ENCODE assay signal across 7 mouse cellular contexts in the genomic region with DNA sequence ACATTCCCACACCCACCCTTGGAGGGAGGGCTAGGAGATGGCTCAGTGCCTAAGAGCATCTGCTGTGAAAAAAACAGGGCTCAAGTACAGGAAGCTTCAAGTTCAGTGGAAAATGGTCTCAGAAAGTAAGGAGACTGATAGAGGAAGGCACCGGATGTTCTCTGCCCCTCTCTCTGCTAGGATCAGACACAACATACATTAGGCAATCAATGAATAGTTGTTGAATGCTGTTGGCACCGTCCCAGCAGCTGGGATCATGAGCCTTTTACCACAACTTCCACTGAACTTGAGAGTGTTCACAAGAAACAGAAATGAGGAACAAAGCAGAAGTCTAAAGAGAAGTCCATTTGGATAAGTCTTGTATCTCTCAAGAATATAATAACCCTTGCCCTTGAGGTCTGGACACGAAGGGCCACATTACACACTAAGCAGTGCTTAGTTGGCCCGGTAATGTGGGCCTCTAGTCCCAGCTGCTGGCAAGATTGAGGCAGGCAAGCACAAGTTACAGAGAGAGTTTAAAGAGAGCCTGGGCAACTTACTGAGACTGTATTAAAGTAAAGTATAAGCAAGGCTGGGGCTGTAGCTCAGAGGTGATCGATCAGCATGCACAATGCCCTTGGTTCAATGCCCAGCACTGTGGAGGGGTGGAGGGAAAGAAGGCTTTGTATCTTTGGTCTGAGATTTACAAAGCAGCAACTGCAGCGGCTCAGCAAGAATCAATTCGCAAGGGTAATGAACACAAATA. TPM values are rescaled to one million over a fixed set of nuclear protein-coding genes. Genes with fewer than 3 reads are reported as not detected.
DNase-seq lines count a peak whose midpoint lies in the region; ATAC-seq and TF ChIP-seq lines count a peak whose summit lies in the region.

No protein-coding gene starts in this region.

- ATAC-seq in liver, embryonic 12.5 days, result no peak
- ATAC-seq in forebrain, embryonic 13.5 days, result no peak
- no peak for ATAC-seq in intestine, embryonic 16.5 days
- no peak for ATAC-seq in midbrain, postnatal 0 days (ENCODE audit: low FRiP score)

- TF ChIP-seq CTCF in midbrain, postnatal 0 days (IDR thresholded peaks at IDR 0.05), result 0 out of 2 replicates have a peak, but pooled peaks have one; percentile 16

- WGBS in liver, embryonic 12.5 days (ENCODE audit: insufficient replicate concordance), result 69% methylated on average over 7 of the region's 7 CpGs
- 29% methylated on average over 7 of the region's 7 CpGs for WGBS in forebrain, embryonic 13.5 days
- WGBS in intestine, embryonic 16.5 days, result 73% methylated on average over 7 of the region's 7 CpGs
- WGBS in midbrain, postnatal 0 days, result 49% methylated on average over 7 of the region's 7 CpGs

- intact Hi-C loops in left cerebral cortex, postnatal 14 days (cut with DNase I), result loop anchor here (5.0 kb wide), 1 partner anchor 167 kb away; no protein-coding TSS in a partner anchor

- no peak overlapping the region for H3K27ac ChIP-seq in liver, embryonic 12.5 days
- peak overlapping the region; percentile 62; the same call in 1 of the 2 replicates for H3K27ac ChIP-seq in forebrain, embryonic 13.5 days
- 0 out of 2 replicates have a peak overlapping the region, but pooled peaks have one; percentile 31 for H3K27ac ChIP-seq in intestine, embryonic 16.5 days (ENCODE audit: low read length)
- H3K27ac ChIP-seq in midbrain, postnatal 0 days (ENCODE audit: low read depth, low read length), result no peak overlapping the region

- no peak overlapping the region for H3K9ac ChIP-seq in liver, embryonic 12.5 days
- H3K9ac ChIP-seq in forebrain, embryonic 13.5 days, result no peak overlapping the region
- H3K9ac ChIP-seq in intestine, embryonic 16.5 days (ENCODE audit: low read depth, low read length), result no peak overlapping the region; the same call in 1 of the 2 replicates
- no peak overlapping the region for H3K9ac ChIP-seq in midbrain, postnatal 0 days (replicated peaks; ENCODE audit: low read length, poor library complexity, severe bottlenecking)

- H3K4me2 ChIP-seq in liver, embryonic 12.5 days, result no peak overlapping the region
- H3K4me2 ChIP-seq in forebrain, embryonic 13.5 days, result 0 out of 2 replicates have a peak overlapping the region, but pooled peaks have one; percentile 13
- H3K4me2 ChIP-seq in intestine, embryonic 16.5 days (ENCODE audit: low read depth, low read length), result no peak overlapping the region
- H3K4me2 ChIP-seq in midbrain, postnatal 0 days (ENCODE audit: low read depth, low read length, poor library complexity, severe bottlenecking), result no peak overlapping the region

- no peaks in the 10 kb centered on the region for H3K27me3 ChIP-seq in liver, embryonic 12.5 days (replicated peaks)
- no peaks in the 10 kb centered on the region for H3K27me3 ChIP-seq in forebrain, embryonic 13.5 days
- no peaks in the 10 kb centered on the region for H3K27me3 ChIP-seq in intestine, embryonic 16.5 days (replicated peaks; ENCODE audit: control insufficient read depth, insufficient read depth, low read length)
- H3K27me3 ChIP-seq in midbrain, postnatal 0 days (ENCODE audit: insufficient read depth, low read length), result no peaks in the 10 kb centered on the region

- H3K4me1 ChIP-seq in liver, embryonic 12.5 days, result peaks cover 20% of the 10 kb centered on the region
- H3K4me1 ChIP-seq in forebrain, embryonic 13.5 days, result peaks cover 30% of the 10 kb centered on the region
- peaks cover 4% of the 10 kb centered on the region for H3K4me1 ChIP-seq in intestine, embryonic 16.5 days (ENCODE audit: control insufficient read depth, insufficient read depth, low read length)
- H3K4me1 ChIP-seq in midbrain, postnatal 0 days (ENCODE audit: insufficient read depth, low read length), result no peaks in the 10 kb centered on the region

- H3K9me3 ChIP-seq in liver, embryonic 12.5 days (replicated peaks), result no peaks in the 10 kb centered on the region
- H3K9me3 ChIP-seq in forebrain, embryonic 13.5 days (replicated peaks), result no peaks in the 10 kb centered on the region
- no peaks in the 10 kb centered on the region for H3K9me3 ChIP-seq in intestine, embryonic 16.5 days (ENCODE audit: control insufficient read depth, low read length)
- H3K9me3 ChIP-seq in midbrain, postnatal 0 days (ENCODE audit: low read length), result no peaks in the 10 kb centered on the region

- H3K4me3 ChIP-seq in liver, embryonic 12.5 days, result no peak overlapping the region
- H3K4me3 ChIP-seq in forebrain, embryonic 13.5 days, result no peak overlapping the region
- no peak overlapping the region for H3K4me3 ChIP-seq in intestine, embryonic 16.5 days (ENCODE audit: low read length)
- no peak overlapping the region for H3K4me3 ChIP-seq in midbrain, postnatal 0 days (ENCODE audit: low read depth, low read length)

- H3K36me3 ChIP-seq in liver, embryonic 12.5 days, result peaks cover 30% of the 10 kb centered on the region
- no peaks in the 10 kb centered on the region; the same call in 1 of the 2 replicates for H3K36me3 ChIP-seq in forebrain, embryonic 13.5 days (ENCODE audit: poor library complexity, severe bottlenecking)
- no peaks in the 10 kb centered on the region for H3K36me3 ChIP-seq in intestine, embryonic 16.5 days (ENCODE audit: control insufficient read depth, insufficient read depth, low read length)
- peaks cover 4% of the 10 kb centered on the region; the same call in 1 of the 2 replicates for H3K36me3 ChIP-seq in midbrain, postnatal 0 days (ENCODE audit: insufficient read depth, low read length)

- DNase-seq in liver, result peak; percentile 31
- DNase-seq in midbrain, postnatal 0 days (ENCODE audit: low spot score), result peak; percentile 25
- no peak for DNase-seq in left cerebral cortex, adult 11 months (ENCODE audit: low spot score)
- DNase-seq in left cerebral cortex, postnatal 14 days (ENCODE audit: low spot score in 2 of 2), result no peak

RNA-seq across cellular contexts. Expression of a gene that starts 17.2 kb away (rescaled TPM):
- polyA plus RNA-seq in liver, embryonic 12.5 days (2016; fragmentation: Nextera tagmentation; extraction: Ambion mirVana), result 3.3 and 3.8 TPM in 2 replicates
- polyA plus RNA-seq in forebrain, embryonic 13.5 days (2015; fragmentation: Nextera tagmentation; extraction: Ambion mirVana), result 9.4 and 9.6 TPM in 2 replicates
- polyA plus RNA-seq in intestine, embryonic 16.5 days (2015; fragmentation: Nextera tagmentation; extraction: Ambion mirVana), result 3.8 and 4.2 TPM in 2 replicates
- total RNA-seq in midbrain, postnatal 0 days (2014; rRNA removed), result 11.2 and 11.8 TPM in 2 replicates
- polyA plus RNA-seq in midbrain, postnatal 0 days (2015; fragmentation: Nextera tagmentation; extraction: Ambion mirVana), result 4.5 and 5.4 TPM in 2 replicates
- total RNA-seq in left cerebral cortex, postnatal 14 days (2021), result 10 to 100 TPM; 38.1 to 38.4 TPM

RNA-seq across cellular contexts. Expression of a gene that starts 45.4 kb away (rescaled TPM):
- polyA plus RNA-seq in liver, embryonic 12.5 days (2016; fragmentation: Nextera tagmentation; extraction: Ambion mirVana), result 126 TPM in 2 replicates
- 166 and 189 TPM in 2 replicates for polyA plus RNA-seq in forebrain, embryonic 13.5 days (2015; fragmentation: Nextera tagmentation; extraction: Ambion mirVana)
- 115 and 141 TPM in 2 replicates for polyA plus RNA-seq in intestine, embryonic 16.5 days (2015; fragmentation: Nextera tagmentation; extraction: Ambion mirVana)
- total RNA-seq in midbrain, postnatal 0 days (2014; rRNA removed), result 6.3 and 9.4 TPM in 2 replicates
- 6.7 and 8.2 TPM in 2 replicates for polyA plus RNA-seq in midbrain, postnatal 0 days (2015; fragmentation: Nextera tagmentation; extraction: Ambion mirVana)
- total RNA-seq in left cerebral cortex, postnatal 14 days (2021), result 1 to 10 TPM in 1 of 2 experiments, under 1 TPM in 1; 0.66 to 1.2 TPM

Comparison
In these comparisons a context has a peak if more than half of its experiments do, and no peak if none do; other contexts are left out.
1. DNase-seq: peak in liver (single experiment) and midbrain, postnatal 0 days (single experiment); none in left cerebral cortex, adult 11 months (single experiment) and left cerebral cortex, postnatal 14 days (0 of 2).
2. H3K27ac ChIP-seq: peak in forebrain, embryonic 13.5 days (single experiment) and intestine, embryonic 16.5 days (single experiment); none in liver, embryonic 12.5 days (single experiment) and midbrain, postnatal 0 days (single experiment).
3. RNA of a gene that starts 45.4 kb away (polyA plus RNA-seq): 166 to 189 TPM in forebrain, embryonic 13.5 days, 115 to 141 TPM in intestine, embryonic 16.5 days and 126 TPM in liver, embryonic 12.5 days; 6.7 to 8.2 TPM in midbrain, postnatal 0 days; every median in the first group is over 10 times any median in the second.